Mouse (Mus musculus) adrenal gland, adult 2 months (tissue): ENCODE results near the gene Gm266. TPM values are rescaled to one million over a fixed set of nuclear protein-coding genes. Genes with fewer than 3 reads are reported as not detected.

Experiments used
- DNase-seq: peaks from one replicate; pipeline ENCODE4 v3.0.0; 2021
- polyA plus RNA-seq: library from polyadenylated mRNA; depleted of rRNA; stranded (reverse); fragments of >200 nt; gene quantifications from 2 replicates; pipeline ENCODE4 v1.2.3, GENCODE M21; 2012; rRNA removed
- total RNA-seq, 2 experiments: library from RNA; stranded (reverse); gene quantifications; 2 replicates each; pipeline ENCODE4 v1.2.3; 2021

Gm266 gene
- total and polyA plus RNA-seq, 3 experiments, result 0.10 to 0.23 TPM; not detected in 1

DNA sequence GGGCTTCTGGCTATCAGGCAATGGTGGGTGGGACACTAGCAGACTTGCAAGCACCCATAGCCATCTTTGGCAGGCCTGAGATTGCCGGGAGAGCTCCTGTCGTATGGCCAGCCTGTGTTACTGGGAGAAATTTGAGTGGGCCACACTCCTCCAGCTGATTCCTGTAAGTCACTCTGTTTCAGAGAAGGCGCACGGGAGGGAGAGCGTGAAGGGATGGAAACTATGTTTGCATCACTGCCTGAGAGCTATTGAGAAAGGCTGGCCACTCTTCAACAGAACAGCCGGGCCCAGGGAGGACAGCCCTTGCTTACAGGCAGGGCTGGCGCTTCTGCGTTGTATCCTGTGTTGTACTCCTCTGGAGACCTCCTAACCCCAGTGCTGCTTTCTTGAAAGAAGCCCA, 49.0 kb downstream of the Gm266 start:
- DNase-seq, result no peak

DNA sequence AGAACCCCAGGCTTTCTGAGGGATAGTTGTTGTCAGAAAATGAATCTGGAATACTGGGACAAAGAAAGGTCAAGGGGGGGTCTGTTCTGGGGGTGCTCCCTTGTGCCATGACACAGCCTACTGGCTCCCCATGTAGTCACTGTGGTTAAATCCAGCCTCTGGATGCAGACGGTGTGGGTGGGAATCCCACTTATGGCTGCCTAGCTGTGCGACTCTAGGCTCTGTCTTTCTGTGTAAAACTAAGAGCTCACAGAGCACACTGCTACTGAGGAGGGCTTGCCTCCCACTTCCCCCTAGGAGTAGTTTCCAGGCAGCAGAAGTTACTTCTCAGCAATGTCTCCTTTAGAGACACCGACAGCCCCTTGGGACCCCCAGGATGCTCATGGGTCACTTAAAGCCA, 49.5 kb downstream of the Gm266 start:
- no peak for DNase-seq

GRCm38 (mm10) chr12:111434745-111435327, 50.8 kb downstream of the Gm266 start:
- DNase-seq, result peak; percentile 74

Other genes starting within 250 kb of the Gm266 start
- gene Amn, start 214.7 kb downstream of the Gm266 start, total RNA-seq, result not detected
- gene Amn, start 214.7 kb downstream of the Gm266 start, polyA plus RNA-seq, result 0.17 and 0.62 TPM in 2 replicates
- gene Cdc42bpb, start 108.1 kb downstream of the Gm266 start, total RNA-seq, result 100 to 1,000 TPM; 119 to 120 TPM
- 339 and 354 TPM in 2 replicates for gene Cdc42bpb, start 108.1 kb downstream of the Gm266 start, polyA plus RNA-seq
- gene Lbhd2, start 79.0 kb downstream of the Gm266 start, total RNA-seq, result under 1 TPM; 0.46 to 0.48 TPM
- gene Lbhd2, start 79.0 kb downstream of the Gm266 start, polyA plus RNA-seq, result 0.17 and 0.30 TPM in 2 replicates
- gene Exoc3l4, start 68.8 kb downstream of the Gm266 start, total RNA-seq, result 1 to 10 TPM; 4.7 to 7.7 TPM
- gene Exoc3l4, start 68.8 kb downstream of the Gm266 start, polyA plus RNA-seq, result 12.7 and 13.9 TPM in 2 replicates
- 10 to 100 TPM; 12.2 to 19.5 TPM for gene Tnfaip2, start 43.4 kb downstream of the Gm266 start, total RNA-seq
- 15.8 and 22.7 TPM in 2 replicates for gene Tnfaip2, start 43.4 kb downstream of the Gm266 start, polyA plus RNA-seq
- 100 to 1,000 TPM; 327 to 470 TPM for gene Eif5, start 52.2 kb upstream of the Gm266 start, total RNA-seq
- 210 and 254 TPM in 2 replicates for gene Eif5, start 52.2 kb upstream of the Gm266 start, polyA plus RNA-seq
- gene Mark3, start 88.7 kb upstream of the Gm266 start, total RNA-seq, result 10 to 100 TPM; 83.2 to 95.9 TPM
- 33.5 and 35.8 TPM in 2 replicates for gene Mark3, start 88.7 kb upstream of the Gm266 start, polyA plus RNA-seq
- 10 to 100 TPM; 30.9 to 96.5 TPM for gene Ckb, start 186.5 kb upstream of the Gm266 start, total RNA-seq
- 192 and 265 TPM in 2 replicates for gene Ckb, start 186.5 kb upstream of the Gm266 start, polyA plus RNA-seq
- gene Trmt61a, start 192.3 kb upstream of the Gm266 start, total RNA-seq, result 10 to 100 TPM; 13.7 to 15.8 TPM
- 74.9 and 79.6 TPM in 2 replicates for gene Trmt61a, start 192.3 kb upstream of the Gm266 start, polyA plus RNA-seq
- 10 to 100 TPM; 32.5 to 37.7 TPM for gene Bag5, start 227.4 kb upstream of the Gm266 start, total RNA-seq
- gene Bag5, start 227.4 kb upstream of the Gm266 start, polyA plus RNA-seq, result 8.0 and 12.0 TPM in 2 replicates
- gene Apopt1, start 227.4 kb upstream of the Gm266 start, total RNA-seq, result 10 to 100 TPM; 67.7 to 70.0 TPM
- 191 and 279 TPM in 2 replicates for gene Apopt1, start 227.4 kb upstream of the Gm266 start, polyA plus RNA-seq